Mouse (Mus musculus): ENCODE results near the gene Olfr1247.
"Not testable (repeated sequence)": the region's sequence is repeated elsewhere in the genome, so short reads cannot be mapped to it uniquely, and the experiment has no call there.

Gene Olfr1247

GRCm38 (mm10) chr2:89614030-89614429, at the start of gene Olfr1247:
TSS of gene Olfr1247 (minus strand) at chr2:89614130.
- DNase-seq, result no peak

GRCm38 (mm10) chr2:89661367-89661766, 47.4 kb upstream of the Olfr1247 start, which contains the start of gene Olfr1250:
TSS of gene Olfr1250 (minus strand) at chr2:89661467.
- no peak for DNase-seq

GRCm38 (mm10) chr2:89634883-89635282, 21.0 kb upstream of the Olfr1247 start, which contains the start of gene Olfr1249:
TSS of gene Olfr1249 (minus strand) at chr2:89634983.
- no peak for DNase-seq

GRCm38 (mm10) chr2:89618145-89618544, 4.2 kb upstream of the Olfr1247 start, which contains the start of gene Olfr1248:
TSS of gene Olfr1248 (minus strand) at chr2:89618245.
- not testable (repeated sequence) for DNase-seq

- no peak for DNase-seq
Observed at GRCm38 (mm10) chr2:89593057-89593456, 20.9 kb downstream of the Olfr1247 start, which contains the start of gene Olfr1246. TSS of gene Olfr1246 (minus strand) at chr2:89593157.

GRCm38 (mm10) chr2:89578347-89578746, 35.6 kb downstream of the Olfr1247 start, which contains the start of gene Olfr1245:
TSS of gene Olfr1245 (minus strand) at chr2:89578447.
- no peak for DNase-seq

- not testable (repeated sequence) for DNase-seq
Observed at GRCm38 (mm10) chr2:89562706-89563105, 51.2 kb downstream of the Olfr1247 start.

Measured in cerebellum, postnatal 14 days (tissue).